Mouse (Mus musculus) midbrain, embryonic 14.5 days (tissue): ENCODE measurements around the gene Lyg1. TPM values are rescaled to one million over a fixed set of nuclear protein-coding genes. Genes with fewer than 3 reads are reported as not detected.
"Not testable (repeated sequence)": the region's sequence is repeated elsewhere in the genome, so short reads cannot be mapped to it uniquely, and the experiment has no call there.

Experiments
- ATAC-seq: fragments of 200-750 bp; cut with Nextera tagmentation; 2 replicates; pipeline ENCODE4 v1.8.0; 2017; ENCODE audit warnings: moderate number of reproducible peaks, moderate library complexity; ENCODE audit not compliant: low FRiP score, low TSS enrichment
- DNase-seq: peaks from one replicate; pipeline ENCODE4 v3.0.0-alpha.2; 2015
- H3K27ac ChIP-seq: fragments of 300-500 bp; sonication (generic); replicated peaks from 2 replicates; pipeline ENCODE4 v1.5.1; 2014; ENCODE audit warnings: mild to moderate bottlenecking, low read depth, low read length, moderate library complexity
- H3K27me3 ChIP-seq: fragments of 300-500 bp; sonication (generic); 2 replicates; pipeline ENCODE4 v1.6.1; 2014; ENCODE audit warnings: low read length, control low read depth, mixed read lengths; ENCODE audit not compliant: control insufficient read depth, insufficient read depth
- H3K36me3 ChIP-seq: fragments of 300-500 bp; sonication (generic); 2 replicates; pipeline ENCODE4 v1.6.1; 2014; ENCODE audit warnings: low read length, control low read depth; ENCODE audit not compliant: control insufficient read depth, insufficient read depth
- H3K4me1 ChIP-seq: fragments of 300-500 bp; sonication (generic); 2 replicates; pipeline ENCODE4 v1.6.1; 2014; ENCODE audit warnings: mild to moderate bottlenecking, antibody characterized with exemption, low read length, control low read depth; ENCODE audit not compliant: control insufficient read depth, insufficient read depth
- H3K4me2 ChIP-seq: fragments of 300-500 bp; sonication (generic); 2 replicates; pipeline ENCODE4 v1.6.1; 2014; ENCODE audit warnings: mild to moderate bottlenecking, low read length, moderate library complexity
- H3K4me3 ChIP-seq: fragments of 300-500 bp; sonication (generic); replicated peaks from 2 replicates; pipeline ENCODE4 v1.5.1; 2014; ENCODE audit warnings: low read depth, low read length
- H3K9ac ChIP-seq: fragments of 300-500 bp; sonication (generic); replicated peaks from 2 replicates; pipeline ENCODE4 v1.6.1; 2014; ENCODE audit warnings: mild to moderate bottlenecking, low read length, moderate library complexity
- H3K9me3 ChIP-seq: fragments of 300-500 bp; sonication (generic); 2 replicates; pipeline ENCODE4 v1.6.1; 2016; ENCODE audit warnings: low read length, control low read depth, mixed read lengths; ENCODE audit not compliant: control insufficient read depth
- WGBS: fragments of 180-500 bp; shearing (Covaris S2); extraction: QIAGEN DNeasy Blood & Tissue Kit; methylation state at CpG from one replicate; pipeline ENCODE4 v1.1.7; 2014; 5-methylcytosine and 5-hydroxymethylcytosine counted together
- polyA plus RNA-seq: library from polyadenylated mRNA; unstranded; fragments of >200 nt; fragmentation: Nextera tagmentation; extraction: Ambion mirVana; gene quantifications from 2 replicates; pipeline ENCODE4 v1.2.1, GENCODE M21; 2014

Gene Lyg1
- polyA plus RNA-seq, 1 experiment from 2014 or later, result not detected

DNA sequence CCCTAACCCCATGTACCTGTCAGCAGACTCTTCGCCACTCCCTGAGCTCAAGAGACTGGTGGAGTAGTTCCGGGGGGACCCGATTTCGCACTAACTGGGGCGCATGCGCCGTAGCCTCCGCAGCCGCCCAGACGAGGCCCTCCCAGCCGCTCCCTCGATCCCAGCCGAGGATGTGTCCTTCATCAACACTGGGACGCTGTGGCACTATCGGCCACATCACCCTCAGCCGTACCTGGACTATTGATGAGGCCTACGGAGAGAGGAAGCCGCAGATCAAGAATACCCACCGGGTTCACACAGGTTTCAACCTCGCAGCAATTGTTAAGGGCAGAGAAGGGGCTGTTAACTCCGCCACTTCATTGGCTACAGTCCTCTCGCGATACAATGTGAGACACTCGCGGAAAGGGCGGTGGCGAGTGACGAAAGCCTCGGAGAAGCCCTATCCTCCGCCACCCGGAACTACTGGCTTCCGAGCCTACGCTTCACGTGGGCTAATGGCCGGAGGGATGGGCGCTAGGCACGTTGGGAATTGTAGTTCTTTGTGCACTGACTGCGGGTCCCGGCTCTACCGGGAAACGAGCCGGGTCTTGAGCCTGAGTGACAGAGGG lies 39.4 kb upstream of the Lyg1 start:
- Histone ChIP-seq H3K9me3 (no peaks in the 10 kb centered on the region), H3K36me3 (peaks cover 36% of the 10 kb centered on the region), H3K4me2 (peak overlapping the region; percentile 87), H3K9ac (peak overlapping the region; percentile 75), H3K27ac (peak overlapping the region; percentile 94), H3K27me3 (no peaks in the 10 kb centered on the region), H3K4me3 (peak overlapping the region; percentile 90), H3K4me1 (peaks cover 17% of the 10 kb centered on the region)
- DNase-seq (peak; percentile 100), ATAC-seq (peak; percentile 97)
- under 1% methylated on average over 42 of the region's 42 CpGs for WGBS

DNA sequence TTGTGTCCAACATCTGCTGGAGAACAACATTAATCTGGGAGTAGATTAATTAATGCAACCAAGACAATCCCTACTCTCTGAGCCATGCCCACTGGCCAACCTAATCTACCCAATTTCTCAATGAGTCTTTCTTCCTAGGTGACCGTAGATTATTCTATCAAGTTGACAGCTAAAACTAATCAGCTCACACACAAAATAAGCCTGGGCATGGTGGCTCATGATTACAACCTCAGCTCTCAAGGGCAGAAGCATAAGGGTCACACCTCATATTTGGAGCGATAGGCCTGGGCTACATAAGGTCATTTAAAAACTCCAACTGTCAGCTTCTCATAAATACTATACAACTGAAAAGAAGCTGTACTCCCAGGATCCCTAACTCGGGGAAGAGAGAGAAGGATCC lies 38.7 kb upstream of the Lyg1 start:
- ATAC-seq, result no peak
- peak overlapping the region; percentile 87 for H3K4me2 ChIP-seq
- DNase-seq, result no peak
- H3K27ac ChIP-seq, result no peak overlapping the region
- H3K4me3 ChIP-seq, result peak overlapping the region; percentile 90
- peaks cover 17% of the 10 kb centered on the region for H3K4me1 ChIP-seq
- 43% methylated on average over 3 of the region's 3 CpGs for WGBS
- H3K9ac ChIP-seq, result peak overlapping the region; percentile 75
- H3K36me3 ChIP-seq, result peaks cover 43% of the 10 kb centered on the region
- no peaks in the 10 kb centered on the region for H3K9me3 ChIP-seq
- H3K27me3 ChIP-seq, result no peaks in the 10 kb centered on the region

DNA sequence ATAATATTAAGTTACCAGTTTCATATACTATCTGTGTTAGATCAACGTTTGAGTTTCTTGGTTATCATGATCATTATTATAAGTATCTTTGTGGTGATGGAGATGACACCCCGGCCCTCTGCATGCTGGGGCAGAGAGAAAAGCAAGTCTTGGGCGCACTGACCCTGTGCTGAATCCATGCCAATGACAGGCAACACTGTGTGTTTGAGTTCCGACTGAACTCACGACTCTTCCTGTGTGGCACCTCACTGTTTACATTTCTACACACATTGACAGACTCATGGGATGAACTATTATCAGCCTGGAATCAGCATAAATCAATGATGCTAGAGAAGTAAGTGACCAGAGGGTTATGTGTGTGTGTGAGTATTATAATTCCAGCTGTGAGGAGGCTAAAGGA lies 30.3 kb upstream of the Lyg1 start:
- ATAC-seq (no peak), DNase-seq (no peak)
- Histone ChIP-seq H3K4me1 (no peaks in the 10 kb centered on the region), H3K27ac (no peak overlapping the region), H3K9me3 (no peaks in the 10 kb centered on the region), H3K4me2 (no peak overlapping the region), H3K4me3 (no peak overlapping the region), H3K36me3 (peaks cover 71% of the 10 kb centered on the region), H3K27me3 (no peaks in the 10 kb centered on the region), H3K9ac (no peak overlapping the region)
- 95% methylated on average over 5 of the region's 5 CpGs for WGBS

DNA sequence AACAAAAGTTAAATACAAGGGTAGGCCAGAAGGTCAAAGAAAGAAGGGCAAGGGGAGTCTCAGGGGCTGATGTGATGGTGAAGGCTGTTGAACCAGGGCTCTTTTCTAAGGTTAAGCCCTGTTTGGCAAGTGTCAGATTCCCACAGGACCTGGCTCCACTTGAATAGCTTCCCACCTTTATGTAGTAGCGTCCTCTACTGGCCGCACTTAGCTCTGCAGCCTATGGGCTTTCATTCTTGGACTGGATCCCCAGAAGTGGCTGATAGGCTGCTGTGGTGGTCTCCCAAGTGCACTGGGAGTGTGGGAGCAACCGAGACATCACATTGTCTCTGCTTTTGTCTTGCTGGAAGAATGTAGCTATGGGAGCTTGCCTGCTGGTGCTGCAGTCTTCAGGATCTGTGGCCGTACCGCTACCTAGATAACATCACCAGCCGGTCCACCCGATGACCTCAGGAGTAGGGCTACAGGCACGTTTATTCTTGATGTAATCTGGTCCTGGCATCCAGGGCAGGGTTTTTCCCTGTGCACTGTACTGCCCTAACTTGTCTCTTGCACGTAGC lies 28.3 kb upstream of the Lyg1 start:
- ATAC-seq, result no peak
- Histone ChIP-seq H3K27me3 (no peaks in the 10 kb centered on the region), H3K4me2 (no peak overlapping the region), H3K9me3 (no peaks in the 10 kb centered on the region), H3K4me1 (no peaks in the 10 kb centered on the region), H3K27ac (no peak overlapping the region), H3K9ac (no peak overlapping the region), H3K36me3 (peaks cover 51% of the 10 kb centered on the region), H3K4me3 (no peak overlapping the region)
- DNase-seq, result peak; percentile 47
- 86% methylated on average over 9 of the region's 9 CpGs for WGBS

DNA sequence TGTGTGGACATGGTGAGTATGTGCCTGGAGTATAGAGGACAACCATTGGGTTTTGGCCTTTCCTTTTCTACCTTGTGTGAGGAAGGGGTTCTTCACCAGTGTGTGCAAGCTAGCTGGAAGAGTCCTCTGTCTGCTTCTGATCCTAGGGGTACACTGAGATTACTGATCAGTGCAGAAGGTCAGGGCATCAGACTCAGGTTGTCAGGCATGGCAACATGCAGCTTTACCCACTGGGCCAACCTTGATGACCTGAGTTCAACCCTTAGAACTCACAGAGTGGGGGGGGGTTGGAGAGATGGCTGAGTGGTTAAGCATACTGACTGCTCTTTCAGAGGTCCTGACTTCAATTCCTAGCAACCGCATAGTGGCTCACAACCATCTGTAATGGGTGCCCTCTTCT lies 26.8 kb upstream of the Lyg1 start:
- Histone ChIP-seq H3K4me3 (no peak overlapping the region), H3K4me2 (no peak overlapping the region), H3K4me1 (no peaks in the 10 kb centered on the region), H3K27ac (no peak overlapping the region), H3K36me3 (peaks cover 37% of the 10 kb centered on the region), H3K27me3 (no peaks in the 10 kb centered on the region), H3K9me3 (no peaks in the 10 kb centered on the region), H3K9ac (no peak overlapping the region)
- DNase-seq (no peak), ATAC-seq (no peak)
- 100% methylated on average over 1 of the region's 1 CpGs for WGBS

DNA sequence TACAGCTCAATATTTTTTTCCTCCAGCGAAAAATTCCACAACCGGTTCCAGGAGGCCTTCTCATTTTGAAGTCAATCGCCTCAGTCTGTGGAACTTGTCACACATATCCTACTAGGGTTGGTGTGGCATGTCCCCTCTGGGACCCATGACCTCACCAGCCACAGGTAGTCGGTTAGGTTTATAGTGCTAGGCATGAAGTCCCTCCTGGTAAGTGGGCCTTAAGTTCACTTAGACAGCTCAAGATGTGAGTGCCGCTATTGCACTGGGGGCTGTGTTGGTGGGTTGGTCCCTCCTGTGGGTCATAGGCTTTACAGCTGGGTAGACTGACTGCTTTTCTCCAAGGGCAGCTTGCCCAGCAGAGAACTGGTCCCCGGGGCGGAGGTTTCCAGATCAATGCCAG lies 19.7 kb upstream of the Lyg1 start:
- Histone ChIP-seq H3K9me3 (no peaks in the 10 kb centered on the region), H3K27ac (no peak overlapping the region), H3K27me3 (no peaks in the 10 kb centered on the region), H3K36me3 (no peaks in the 10 kb centered on the region), H3K4me2 (no peak overlapping the region), H3K9ac (no peak overlapping the region), H3K4me1 (no peaks in the 10 kb centered on the region), H3K4me3 (no peak overlapping the region)
- ATAC-seq, result no peak
- no peak for DNase-seq
- WGBS, result 93% methylated on average over 7 of the region's 7 CpGs

DNA sequence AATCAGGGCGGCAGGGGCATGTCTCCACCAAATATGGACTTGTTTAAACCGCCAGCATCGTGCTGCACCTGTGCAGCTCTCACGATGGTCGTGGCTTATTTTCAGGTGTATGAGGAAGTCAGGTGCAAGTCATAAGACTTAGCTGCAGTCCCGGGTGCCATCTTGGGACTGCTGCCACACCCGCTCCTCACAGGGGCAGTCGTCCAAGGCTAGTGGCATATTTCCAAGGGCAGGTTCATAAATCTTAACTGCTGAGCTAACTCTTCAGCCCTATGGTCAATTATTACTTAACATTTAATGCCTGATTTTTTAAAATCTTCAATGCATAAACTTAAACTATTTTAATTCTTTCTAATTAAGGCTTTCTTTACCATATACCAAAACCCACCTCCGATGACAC lies 19.1 kb upstream of the Lyg1 start:
- not testable (repeated sequence) for DNase-seq, H3K4me2 ChIP-seq, H3K9me3 ChIP-seq, H3K4me3 ChIP-seq, H3K36me3 ChIP-seq, H3K4me1 ChIP-seq, H3K27me3 ChIP-seq, H3K9ac ChIP-seq, ATAC-seq, H3K27ac ChIP-seq
- 76% methylated on average over 9 of the region's 9 CpGs for WGBS

DNA sequence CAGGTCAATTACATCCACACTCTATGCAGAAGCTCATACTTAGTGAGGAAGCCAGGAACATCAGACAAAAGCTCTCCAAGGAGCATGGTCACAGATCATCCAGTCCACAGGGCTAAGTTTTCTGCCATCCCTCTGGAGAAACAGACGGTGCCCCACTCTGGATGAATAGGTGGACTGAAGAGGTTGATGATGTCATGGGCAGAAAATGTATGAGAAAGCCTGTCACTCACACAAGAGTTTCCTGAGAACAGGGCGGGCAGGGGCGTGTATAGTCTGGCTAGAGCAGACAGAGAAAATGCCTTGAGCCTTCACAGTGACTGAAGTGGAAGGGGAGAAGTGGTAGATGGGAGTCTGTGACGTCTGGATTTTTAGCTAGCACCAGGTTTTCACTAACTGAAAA lies 14.0 kb upstream of the Lyg1 start:
- H3K9ac ChIP-seq, result no peak overlapping the region
- no peaks in the 10 kb centered on the region for H3K36me3 ChIP-seq
- 49% methylated on average over 4 of the region's 4 CpGs for WGBS
- H3K9me3 ChIP-seq, result no peaks in the 10 kb centered on the region
- H3K4me2 ChIP-seq, result no peak overlapping the region
- no peaks in the 10 kb centered on the region for H3K4me1 ChIP-seq
- no peak for ATAC-seq
- no peak overlapping the region for H3K4me3 ChIP-seq
- H3K27me3 ChIP-seq, result no peaks in the 10 kb centered on the region
- no peak for DNase-seq
- no peak overlapping the region for H3K27ac ChIP-seq

DNA sequence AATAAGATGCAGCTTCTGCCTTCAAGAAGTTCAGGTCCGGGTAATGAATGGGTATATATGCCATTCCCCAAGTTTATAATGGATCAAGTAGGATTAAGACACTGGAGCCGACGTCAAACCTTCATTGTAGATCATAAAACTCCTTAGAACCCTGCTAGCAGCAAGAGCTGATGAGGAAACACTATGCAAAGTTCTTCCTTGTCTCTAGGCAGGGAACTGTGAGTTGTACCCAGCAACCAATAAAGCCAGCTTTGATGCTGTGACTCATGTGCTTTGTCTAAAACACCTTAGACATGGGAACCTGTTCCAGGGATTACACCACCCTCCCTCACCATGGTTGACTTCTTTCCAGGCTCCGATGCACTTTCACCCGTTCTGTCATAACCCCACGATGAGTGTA lies 11.2 kb upstream of the Lyg1 start:
- no peak overlapping the region for H3K9ac ChIP-seq

More for the DNA sequence above, 11.2 kb upstream of the Lyg1 start:
- H3K9me3 ChIP-seq, result no peaks in the 10 kb centered on the region
- H3K27ac ChIP-seq, result no peak overlapping the region
- no peak for ATAC-seq
- H3K4me3 ChIP-seq, result no peak overlapping the region
- H3K27me3 ChIP-seq, result no peaks in the 10 kb centered on the region
- H3K4me2 ChIP-seq, result no peak overlapping the region
- H3K4me1 ChIP-seq, result no peaks in the 10 kb centered on the region
- 90% methylated on average over 6 of the region's 6 CpGs for WGBS
- no peak for DNase-seq
- no peaks in the 10 kb centered on the region for H3K36me3 ChIP-seq
